Comparison of ENCODE assay signal across 9 mouse cellular contexts in the genomic region with DNA sequence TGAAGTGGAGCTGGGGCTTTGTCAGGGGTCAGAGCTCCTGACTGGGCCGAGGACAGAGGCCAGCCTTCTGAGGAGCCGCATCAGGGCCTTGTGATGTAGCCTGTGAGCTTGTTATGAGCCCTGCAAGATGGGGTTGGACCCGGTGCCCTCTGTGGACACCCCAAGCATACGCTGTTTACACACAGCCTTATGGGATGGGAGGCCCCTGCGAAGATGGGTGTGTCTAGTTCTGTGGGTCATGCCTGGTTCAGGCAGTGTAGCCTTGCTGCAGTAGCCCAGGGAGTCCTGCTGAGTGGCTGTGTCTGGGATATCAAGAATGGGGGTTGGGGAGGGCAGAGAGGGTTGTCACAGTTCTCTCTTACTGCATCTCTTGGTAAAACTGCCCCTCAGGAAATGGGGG. TPM values are rescaled to one million over a fixed set of nuclear protein-coding genes. Genes with fewer than 3 reads are reported as not detected.
DNase-seq lines count a peak whose midpoint lies in the region; ATAC-seq and TF ChIP-seq lines count a peak whose summit lies in the region.
"Had no signal": no experiment of that assay in that cellular context is flagged by ENCODE, and none has a peak within 500 bp of the region (broad histone marks: within the 10 kb centered on the region; RNA-seq: fewer than 3 reads in every experiment).

No protein-coding gene starts in this region.

- no peak overlapping the region; a peak in 1 of 4 replicates for H3K27ac ChIP-seq in heart, embryonic 14.5 days (replicated peaks in 1 of 2; ENCODE audit: control insufficient read depth in 1 of 2, insufficient read depth in 1 of 2, low read depth in 2 of 2, low read length in 2 of 2)
- H3K27ac ChIP-seq in embryonic facial prominence, embryonic 12.5 days: peak overlapping the region; percentile 87; the same call in 1 of the 2 replicates
- H3K27ac ChIP-seq in hindbrain, embryonic 15.5 days (replicated peaks): peak overlapping the region; percentile 69
- peak overlapping the region; percentile 65 for H3K27ac ChIP-seq in midbrain, postnatal 0 days (ENCODE audit: low read depth, low read length)

- TF ChIP-seq CTCF in midbrain, postnatal 0 days (IDR thresholded peaks at IDR 0.05): no peak

- H3K36me3 ChIP-seq in heart, embryonic 14.5 days (ENCODE audit: control insufficient read depth, insufficient read depth, low read length): no peaks in the 10 kb centered on the region
- H3K36me3 ChIP-seq in embryonic facial prominence, embryonic 12.5 days: peaks cover 47% of the 10 kb centered on the region
- H3K36me3 ChIP-seq in hindbrain, embryonic 15.5 days: no peaks in the 10 kb centered on the region
- peaks cover 13% of the 10 kb centered on the region for H3K36me3 ChIP-seq in midbrain, postnatal 0 days (ENCODE audit: insufficient read depth, low read length)

- 78% methylated on average over 5 of the region's 5 CpGs for WGBS in heart, embryonic 14.5 days
- WGBS in embryonic facial prominence, embryonic 12.5 days: 61% methylated on average over 5 of the region's 5 CpGs
- 64% methylated on average over 5 of the region's 5 CpGs for WGBS in hindbrain, embryonic 15.5 days
- 69% methylated on average over 5 of the region's 5 CpGs for WGBS in midbrain, postnatal 0 days

- H3K4me1 ChIP-seq in heart, embryonic 14.5 days (ENCODE audit: control insufficient read depth in 2 of 2, insufficient read depth in 2 of 2, low read length in 2 of 2): peaks cover 32 to 49% of the 10 kb centered on the region in 2 experiments
- H3K4me1 ChIP-seq in embryonic facial prominence, embryonic 12.5 days: peaks cover 73% of the 10 kb centered on the region
- H3K4me1 ChIP-seq in hindbrain, embryonic 15.5 days (replicated peaks): peaks cover 85% of the 10 kb centered on the region
- peaks cover 26% of the 10 kb centered on the region for H3K4me1 ChIP-seq in midbrain, postnatal 0 days (ENCODE audit: insufficient read depth, low read length)

- no peak overlapping the region for H3K4me3 ChIP-seq in heart, embryonic 14.5 days (ENCODE audit: control insufficient read depth in 1 of 2, insufficient read depth in 1 of 2, low read depth in 1 of 2, low read length in 2 of 2)
- no peak overlapping the region for H3K4me3 ChIP-seq in embryonic facial prominence, embryonic 12.5 days
- no peak overlapping the region for H3K4me3 ChIP-seq in hindbrain, embryonic 15.5 days
- no peak overlapping the region for H3K4me3 ChIP-seq in midbrain, postnatal 0 days (ENCODE audit: low read depth, low read length)

- H3K4me2 ChIP-seq in heart, embryonic 14.5 days (ENCODE audit: low read length): no peak overlapping the region
- H3K4me2 ChIP-seq in embryonic facial prominence, embryonic 12.5 days (replicated peaks): no peak overlapping the region
- H3K4me2 ChIP-seq in hindbrain, embryonic 15.5 days: no peak overlapping the region
- H3K4me2 ChIP-seq in midbrain, postnatal 0 days (ENCODE audit: low read depth, low read length, poor library complexity, severe bottlenecking): no peak overlapping the region

- no peaks in the 10 kb centered on the region for H3K9me3 ChIP-seq in heart, embryonic 14.5 days (ENCODE audit: control insufficient read depth, low read length)
- no peaks in the 10 kb centered on the region for H3K9me3 ChIP-seq in embryonic facial prominence, embryonic 12.5 days
- no peaks in the 10 kb centered on the region for H3K9me3 ChIP-seq in hindbrain, embryonic 15.5 days
- H3K9me3 ChIP-seq in midbrain, postnatal 0 days (ENCODE audit: low read length): no peaks in the 10 kb centered on the region

- intact Hi-C loops in heart, postnatal 36 days (cut with DNase I): no loop called here

- no peak for ATAC-seq in heart, embryonic 14.5 days (ENCODE audit: insufficient number of reproducible peaks, insufficient read depth, low FRiP score, low read depth)
- ATAC-seq in embryonic facial prominence, embryonic 12.5 days (ENCODE audit: insufficient number of reproducible peaks, insufficient read depth, low FRiP score, low TSS enrichment): no peak
- ATAC-seq in hindbrain, embryonic 15.5 days (ENCODE audit: low FRiP score, low read depth): no peak
- ATAC-seq in midbrain, postnatal 0 days (ENCODE audit: low FRiP score): no peak
- ATAC-seq: liver, postnatal 0 days had no signal

- DNase-seq in heart, postnatal 36 days: no peak
- no peak for DNase-seq in midbrain, postnatal 0 days (ENCODE audit: low spot score)
- DNase-seq in kidney, postnatal 14 days: no peak
- no peak for DNase-seq in kidney, adult 18-20 months
- DNase-seq in ovary, postnatal 36 days (ENCODE audit: low spot score): no peak
- DNase-seq: liver, postnatal 0 days had no signal

- no peaks in the 10 kb centered on the region for H3K27me3 ChIP-seq in heart, embryonic 14.5 days (ENCODE audit: control insufficient read depth, insufficient read depth, low read length)
- no peaks in the 10 kb centered on the region for H3K27me3 ChIP-seq in embryonic facial prominence, embryonic 12.5 days
- H3K27me3 ChIP-seq in hindbrain, embryonic 15.5 days: no peaks in the 10 kb centered on the region
- H3K27me3 ChIP-seq in midbrain, postnatal 0 days (ENCODE audit: insufficient read depth, low read length): no peaks in the 10 kb centered on the region

- peak overlapping the region; percentile 27; the same call in 1 of the 2 replicates for H3K9ac ChIP-seq in heart, embryonic 14.5 days (ENCODE audit: low read length)
- H3K9ac ChIP-seq in embryonic facial prominence, embryonic 12.5 days: peak overlapping the region; percentile 2; the same call in 1 of the 2 replicates
- H3K9ac ChIP-seq in hindbrain, embryonic 15.5 days: no peak overlapping the region
- 0 out of 2 replicates have a peak overlapping the region, but pooled peaks have one; percentile 24 for H3K9ac ChIP-seq in midbrain, postnatal 0 days (replicated peaks; ENCODE audit: low read length, poor library complexity, severe bottlenecking)
- H3K9ac ChIP-seq: liver, postnatal 0 days had no signal

RNA-seq across cellular contexts. Expression of gene Src, which starts 13.7 kb away (rescaled TPM):
- polyA plus RNA-seq in heart, embryonic 14.5 days (2014; fragmentation: Nextera tagmentation; extraction: Ambion mirVana): 4.2 and 6.7 TPM in 2 replicates
- total RNA-seq in heart, postnatal 36 days (2021): 1 to 10 TPM; 3.4 to 4.9 TPM
- polyA plus RNA-seq in embryonic facial prominence, embryonic 12.5 days (2016; fragmentation: Nextera tagmentation; extraction: Ambion mirVana): 30.8 and 37.3 TPM in 2 replicates
- 34.4 and 38.4 TPM in 2 replicates for polyA plus RNA-seq in hindbrain, embryonic 15.5 days (2015; fragmentation: Nextera tagmentation; extraction: Ambion mirVana)
- 129 and 137 TPM in 2 replicates for total RNA-seq in midbrain, postnatal 0 days (2014; rRNA removed)
- 26.1 and 26.6 TPM in 2 replicates for polyA plus RNA-seq in midbrain, postnatal 0 days (2015; fragmentation: Nextera tagmentation; extraction: Ambion mirVana)

Comparison
In these comparisons a context has a peak if more than half of its experiments do, and no peak if none do; other contexts are left out.
1. H3K27ac ChIP-seq: peak in embryonic facial prominence, embryonic 12.5 days (single experiment), hindbrain, embryonic 15.5 days (single experiment) and midbrain, postnatal 0 days (single experiment); none in heart, embryonic 14.5 days (0 of 2).